Mouse (Mus musculus) spleen, embryonic (tissue): Measurements from ENCODE around the gene Inpp1.
"Not testable (repeated sequence)": the region's sequence is repeated elsewhere in the genome, so short reads cannot be mapped to it uniquely, and the experiment has no call there.

Experiments
- CTCF ChIA-PET: fragments of 350-600 bp; sonication (Branson Sonifier 250); formaldehyde crosslinking; loops from one replicate; lab custom pipeline; 2022; lab: Charles Lee

The Inpp1 gene

DNA sequence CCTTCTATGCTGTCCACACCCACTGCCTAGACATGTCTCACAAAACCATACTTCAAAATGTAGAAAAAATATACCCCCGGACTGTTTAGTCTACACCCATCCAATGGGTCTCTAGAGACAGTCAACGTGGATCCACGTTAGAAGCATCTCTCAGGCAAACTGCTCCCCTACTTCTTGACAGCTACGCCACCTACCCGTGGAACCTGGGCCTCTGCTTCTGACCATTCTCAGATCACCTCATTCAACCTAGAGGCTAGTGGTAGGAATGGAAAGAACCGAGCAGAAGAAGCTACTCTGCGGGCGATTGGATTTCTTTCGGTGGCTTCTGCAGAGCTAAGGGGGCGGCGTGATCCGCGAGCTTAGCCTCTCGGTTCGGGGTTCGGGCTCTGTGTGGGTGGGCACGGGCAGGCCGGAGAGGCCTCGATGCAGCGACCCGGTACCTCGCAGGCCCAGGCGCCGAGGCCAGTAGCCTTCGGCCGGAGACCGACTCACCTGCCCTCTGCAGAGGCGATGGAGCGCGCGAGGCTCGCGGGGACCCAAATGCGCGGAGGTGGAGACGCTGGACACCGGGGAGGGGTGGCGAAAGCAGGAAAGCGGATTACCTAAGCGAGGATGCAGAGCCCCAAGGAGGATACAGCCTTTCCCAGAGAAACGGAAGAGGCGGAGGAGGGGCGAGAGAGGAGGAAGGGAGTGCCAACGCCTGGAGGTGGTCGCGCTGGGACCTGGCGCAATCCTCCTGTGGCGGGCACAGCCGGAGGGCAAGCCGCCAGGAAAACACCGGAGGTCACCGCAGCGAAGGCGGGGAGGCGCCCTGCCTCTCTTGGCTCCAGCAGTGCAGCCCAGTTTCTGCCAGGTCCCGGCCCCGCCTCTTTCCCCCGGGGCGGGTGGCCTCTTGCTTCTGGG is at the start of gene Inpp1:
Gene Inpp1 (minus strand): TSS at position 779 of the 903 bp plus-strand sequence.
- CTCF ChIA-PET, result interaction anchor here (0.8 kb wide), 1 partner anchor 68 kb away, joined by 3 read pairs; no protein-coding TSS in a partner anchor

- CTCF ChIA-PET, result no interaction called here
Measured at GRCm38 (mm10) chr1:52866007-52866406, 48.5 kb upstream of the Inpp1 start.

- CTCF ChIA-PET, result no interaction called here
Measured at GRCm38 (mm10) chr1:52864220-52864619, 46.7 kb upstream of the Inpp1 start.

DNA sequence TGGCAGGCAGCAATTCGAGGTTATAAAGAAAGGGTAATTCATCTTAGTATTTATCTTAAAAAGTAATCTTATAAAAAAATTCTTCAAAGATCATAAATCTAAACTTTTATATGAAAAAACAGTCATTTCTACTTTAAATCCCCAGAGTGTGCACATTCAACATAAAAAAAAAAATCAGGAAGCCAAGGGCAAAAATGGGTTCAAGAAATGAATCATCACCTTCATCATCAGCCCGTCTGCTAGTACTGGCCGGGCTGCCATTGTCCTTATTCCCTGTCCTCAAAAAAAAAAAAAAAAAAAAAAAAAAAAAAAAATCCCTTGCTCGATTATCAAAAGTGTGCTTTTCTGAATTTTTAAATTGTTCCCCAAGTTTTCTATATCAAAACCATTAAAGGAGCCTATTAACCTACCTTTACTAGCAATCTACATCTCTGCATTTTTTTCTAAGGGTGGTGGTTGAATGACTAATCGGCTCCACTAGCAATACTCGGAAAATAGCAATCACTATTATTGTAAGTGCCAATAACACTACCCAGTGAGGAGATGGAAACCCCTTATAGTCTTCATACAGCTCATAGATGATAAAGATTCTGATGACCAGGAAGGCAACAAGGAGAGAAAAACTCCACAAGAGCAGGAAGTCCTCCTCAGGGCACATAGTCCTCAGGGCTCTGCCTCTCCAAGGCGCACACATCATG is 38.6 kb upstream of the Inpp1 start:
- CTCF ChIA-PET, result interaction anchor here (0.7 kb wide), 1 partner anchor 689 kb away, joined by 9 read pairs; no protein-coding TSS in a partner anchor

DNA sequence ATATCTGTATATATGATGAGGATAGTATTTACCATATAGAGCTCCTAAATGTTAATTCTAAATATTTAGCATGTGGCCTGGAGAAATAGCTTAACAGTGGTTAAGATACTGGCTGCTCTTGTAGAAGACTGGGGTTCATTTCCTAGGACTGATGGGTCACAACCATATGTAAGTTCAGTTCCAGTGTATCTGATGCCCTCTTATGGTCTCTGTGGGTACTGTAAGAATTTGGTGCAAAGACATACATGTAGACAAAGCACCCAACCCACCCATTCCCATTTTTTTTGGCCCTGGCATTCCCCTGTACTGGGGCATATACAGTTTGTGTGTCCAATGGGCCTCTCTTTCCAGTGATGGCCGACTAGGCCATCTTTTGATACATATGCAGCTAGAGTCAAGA is 36.5 kb upstream of the Inpp1 start:
- CTCF ChIA-PET, result not testable (repeated sequence)

DNA sequence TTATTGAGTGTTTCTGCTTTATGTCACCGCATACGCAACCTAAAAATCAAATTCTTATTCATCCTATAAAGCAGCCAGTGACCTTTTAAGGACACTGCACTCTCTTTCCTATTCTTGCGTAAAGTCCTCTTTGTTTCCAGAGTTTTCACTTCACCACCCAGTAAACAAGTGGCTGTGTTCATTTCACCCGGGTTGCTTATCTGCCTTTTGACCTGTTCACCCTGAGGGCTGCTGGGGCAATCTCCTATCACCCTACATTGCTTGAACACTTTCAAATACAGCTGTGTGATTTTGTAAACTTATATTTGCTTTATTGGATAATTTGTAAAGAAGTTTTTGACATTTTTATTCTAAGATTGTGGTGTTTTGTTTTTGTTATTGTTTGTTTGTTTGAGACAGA is 31.9 kb upstream of the Inpp1 start:
- CTCF ChIA-PET, result no interaction called here

DNA sequence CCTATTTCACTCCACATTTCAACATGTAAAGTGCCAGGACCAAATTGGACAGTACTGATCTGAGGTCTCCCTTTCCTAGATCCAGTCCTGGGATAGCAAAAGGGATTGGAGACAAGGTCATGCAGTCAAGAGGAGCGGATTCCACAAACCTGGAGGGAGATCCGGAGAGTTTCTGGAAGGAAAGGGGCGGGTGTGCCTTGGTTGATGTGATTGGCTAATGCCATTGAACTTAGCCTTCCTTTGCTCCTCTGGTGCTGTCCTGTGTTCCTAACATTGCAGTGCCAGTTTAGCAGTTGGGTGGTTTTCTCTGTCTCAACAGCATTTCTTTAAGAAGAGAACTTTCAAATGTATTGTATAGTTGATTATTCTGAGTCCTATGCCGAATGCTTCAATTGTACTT is 29.1 kb upstream of the Inpp1 start:
- CTCF ChIA-PET, result no interaction called here

DNA sequence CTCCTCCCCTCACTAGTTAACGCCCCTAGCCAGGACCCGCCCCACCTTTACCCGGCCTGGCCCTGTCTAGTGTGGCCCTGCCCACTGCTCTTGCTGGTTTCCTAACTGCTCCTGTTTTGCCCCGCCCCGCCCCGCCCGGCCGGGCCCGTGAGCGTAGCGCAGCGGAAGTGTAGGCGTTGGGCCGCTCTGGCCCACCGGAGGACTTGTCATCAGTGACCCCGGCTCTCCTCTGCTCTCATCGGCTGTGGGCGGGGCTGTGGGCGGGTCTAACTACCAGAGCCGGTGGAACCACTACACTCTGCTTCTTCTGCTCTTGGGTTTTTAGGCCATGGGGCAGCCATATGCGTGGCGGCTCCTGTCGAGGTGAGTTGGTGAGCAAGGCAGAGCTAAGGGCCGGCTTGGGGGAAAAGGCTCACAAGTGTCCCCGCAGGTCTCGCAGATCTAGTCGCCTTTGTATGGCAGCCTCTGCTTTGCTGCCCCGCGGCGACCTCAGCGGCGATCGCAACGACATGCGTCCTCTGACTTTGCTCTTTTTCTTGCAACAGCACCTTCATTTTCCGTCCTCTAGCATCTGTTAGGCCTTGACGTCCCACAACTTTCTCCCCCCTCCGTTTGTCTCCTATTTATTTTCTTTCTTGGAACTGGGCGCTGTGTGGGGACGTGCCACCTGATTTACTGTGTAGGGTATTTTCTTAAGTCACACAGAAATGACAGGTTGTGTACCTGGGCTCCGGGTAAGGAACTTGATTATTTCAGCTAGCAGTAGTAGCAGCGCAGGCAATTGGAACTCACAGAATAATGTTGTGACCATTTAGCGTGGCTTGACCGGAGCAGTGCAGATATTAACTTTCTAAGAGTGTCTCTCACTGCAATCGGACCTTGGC is 27.5 kb upstream of the Inpp1 start, which contains the start of gene Hibch:
Gene Hibch (plus strand): TSS at position 148 of the 884 bp plus-strand sequence.
- CTCF ChIA-PET, result interaction anchor here (1.0 kb wide), 1 partner anchor 53 kb away, joined by 3 read pairs; no protein-coding TSS in a partner anchor

DNA sequence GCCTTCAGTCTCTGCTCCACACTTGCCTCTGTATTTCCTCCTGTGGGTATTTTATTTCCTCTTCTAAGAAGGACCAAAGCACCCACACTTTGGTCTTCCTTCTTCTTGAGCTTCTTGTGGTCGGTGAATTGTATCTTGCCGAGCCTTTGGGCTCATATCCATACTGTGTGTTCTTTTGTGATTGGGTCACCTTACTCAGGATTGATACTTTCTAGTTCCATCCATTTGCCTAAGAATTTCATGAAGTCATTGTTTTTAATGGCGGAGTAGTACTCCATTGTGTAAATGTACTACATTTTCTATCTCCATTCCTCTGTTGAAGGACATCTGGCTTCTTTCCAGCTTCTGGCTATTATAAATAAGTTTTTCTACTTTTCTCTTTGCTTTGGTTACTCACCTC is 26.9 kb upstream of the Inpp1 start:
- CTCF ChIA-PET, result interaction anchor here (0.7 to 1.0 kb wide), 2 partner anchors 53 to 89 kb away, joined by 3 to 9 read pairs; no protein-coding TSS in a partner anchor

GRCm38 (mm10) chr1:52839099-52839498 is 21.6 kb upstream of the Inpp1 start:
- CTCF ChIA-PET, result no interaction called here

DNA sequence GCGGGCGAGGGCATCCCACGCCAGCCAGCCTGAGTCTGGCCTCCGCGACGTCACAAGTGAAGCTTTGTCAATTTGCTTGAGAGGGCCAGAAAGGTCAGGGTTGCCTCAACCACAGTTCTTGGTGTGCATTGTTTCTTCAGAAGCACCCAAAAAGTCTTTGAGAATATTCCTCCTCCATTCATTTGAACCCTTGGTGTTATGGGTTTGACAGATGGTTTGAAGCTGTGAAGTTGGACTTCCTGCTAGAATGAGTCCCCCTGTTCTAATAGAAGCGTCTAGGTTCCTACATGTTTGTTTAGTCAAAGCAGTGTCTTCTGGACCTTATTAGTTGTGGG is 292 bp upstream of the Inpp1 start:
- CTCF ChIA-PET, result no interaction called here

DNA sequence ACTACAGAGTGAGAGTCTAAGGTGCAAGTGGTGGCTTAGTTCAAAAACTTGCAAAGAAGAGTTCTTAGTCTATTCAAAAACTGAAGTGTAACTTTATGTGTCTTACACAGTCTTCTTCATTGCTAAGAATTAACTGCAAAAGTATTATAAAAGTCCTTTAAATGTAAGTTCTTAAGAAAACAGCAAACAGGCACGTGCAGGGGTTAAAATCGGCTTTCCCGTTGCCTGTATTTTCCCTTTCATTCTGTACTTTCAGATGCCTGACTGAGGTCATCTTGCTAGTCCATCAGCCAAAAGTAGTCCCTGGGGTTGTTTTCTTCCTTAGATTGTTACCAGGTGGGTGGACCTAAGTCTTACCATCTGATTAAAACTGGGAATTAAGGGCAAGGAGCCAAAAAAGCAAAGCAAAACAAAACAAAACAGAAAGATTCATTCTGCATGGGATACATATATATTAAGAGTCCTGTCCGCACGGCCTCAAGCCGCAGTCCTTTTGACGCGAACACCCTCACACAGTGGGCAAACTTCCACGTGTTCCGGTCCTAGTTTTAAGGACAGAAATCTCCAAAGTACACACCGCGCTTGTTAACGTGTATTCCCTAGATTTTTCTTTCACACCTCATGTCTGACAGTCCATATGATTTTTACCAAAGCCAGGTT is 1.1 kb downstream of the Inpp1 start:
- CTCF ChIA-PET, result no interaction called here

GRCm38 (mm10) chr1:52808456-52808855 is 9.0 kb downstream of the Inpp1 start:
- CTCF ChIA-PET, result no interaction called here

DNA sequence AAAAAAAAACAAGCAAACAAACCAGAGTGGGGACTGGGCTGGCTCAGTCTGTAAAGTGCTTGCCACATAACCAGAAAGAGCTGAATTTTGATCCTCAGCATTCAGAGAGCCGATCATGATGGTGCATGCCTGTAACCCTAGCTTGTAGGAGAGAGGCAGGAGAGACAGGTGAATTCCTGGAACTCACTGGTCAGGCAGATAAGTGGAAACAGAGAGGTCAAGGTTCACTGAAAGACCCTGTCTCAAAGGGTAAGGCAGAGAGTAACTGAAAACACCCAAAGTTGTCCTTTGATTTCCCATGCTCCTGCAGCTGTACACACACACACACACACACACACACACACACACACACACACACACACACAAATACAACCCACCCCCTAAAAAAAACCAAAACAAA is 12.4 kb downstream of the Inpp1 start:
- CTCF ChIA-PET, result interaction anchor here (0.6 kb wide), 2 partner anchors 38 to 54 kb away, joined by 4 to 5 read pairs; no protein-coding TSS in a partner anchor

- CTCF ChIA-PET, result interaction anchor here (1.5 kb wide), 1 partner anchor 11 kb away, joined by 3 read pairs; no protein-coding TSS in a partner anchor
Measured at GRCm38 (mm10) chr1:52802406-52802975, 15.0 kb downstream of the Inpp1 start.

GRCm38 (mm10) chr1:52801651-52802050 is 15.8 kb downstream of the Inpp1 start:
- CTCF ChIA-PET, result interaction anchor here (0.7 to 1.5 kb wide), 2 partner anchors 12 to 715 kb away, joined by 3 read pairs; no protein-coding TSS in a partner anchor

GRCm38 (mm10) chr1:52800340-52800740 is 17.1 kb downstream of the Inpp1 start:
- CTCF ChIA-PET, result no interaction called here

- CTCF ChIA-PET, result no interaction called here
Measured at GRCm38 (mm10) chr1:52799772-52800171, 17.7 kb downstream of the Inpp1 start.

DNA sequence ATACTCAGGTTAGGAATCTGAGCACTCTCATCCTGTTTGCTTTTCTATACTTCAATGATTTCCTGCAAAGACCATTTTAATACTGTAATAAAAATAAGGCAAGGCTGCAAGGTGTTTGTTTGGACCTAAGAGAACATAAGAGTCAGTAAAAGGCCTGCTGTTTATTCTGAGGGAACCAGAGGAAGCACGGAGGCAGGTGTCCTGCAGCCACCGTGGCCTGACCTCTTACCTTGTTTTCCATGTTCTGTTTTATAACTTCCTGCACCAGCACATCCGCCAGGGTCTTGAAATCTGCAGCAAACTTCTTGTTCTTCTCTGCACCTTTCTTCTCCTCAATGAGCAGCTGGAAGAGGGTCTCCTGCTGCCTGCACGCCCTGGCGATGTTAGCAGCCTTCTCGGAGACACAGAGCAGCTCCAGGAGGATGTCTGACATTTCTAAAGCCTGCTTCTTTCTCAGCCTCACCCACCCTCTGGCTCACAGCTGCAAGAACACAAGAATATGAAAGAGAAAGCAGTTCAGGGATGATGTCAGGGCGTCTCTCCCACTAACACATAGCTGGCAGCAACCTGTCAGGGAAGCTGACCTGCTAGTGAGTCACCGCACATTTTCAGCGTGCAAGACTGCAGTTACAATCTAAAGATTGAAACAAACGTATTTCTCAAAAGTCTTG is 18.3 kb downstream of the Inpp1 start:
- CTCF ChIA-PET, result no interaction called here

- CTCF ChIA-PET, result no interaction called here
Measured at GRCm38 (mm10) chr1:52795927-52796326, 21.6 kb downstream of the Inpp1 start.
